Mouse (Mus musculus) colon, adult 2 months (tissue): Measurements from ENCODE around the gene Smg6. TPM values are rescaled to one million over a fixed set of nuclear protein-coding genes. Genes with fewer than 3 reads are reported as not detected.

Experiments used
- polyA plus RNA-seq: library from polyadenylated mRNA; depleted of rRNA; stranded (reverse); fragments of >200 nt; gene quantifications from 2 replicates; pipeline ENCODE4 v1.2.3, GENCODE M21; 2012; rRNA removed

Smg6 gene
- 22.2 and 29.8 TPM in 2 replicates for polyA plus RNA-seq

GRCm38 (mm10) chr11:74925577-74926387 is at the start of gene Smg6, which contains the start of gene Srr:
Gene Smg6, plus strand, starts transcription at chr11:74925823.
Gene Srr, minus strand, starts transcription at chr11:74925948.

GRCm38 (mm10) chr11:74896901-74897677 is 28.5 kb upstream of the Smg6 start, which contains the start of gene Sgsm2:
Gene Sgsm2, minus strand, starts transcription at chr11:74897060.

GRCm38 (mm10) chr11:74897678-74898516 is 27.7 kb upstream of the Smg6 start, which contains the start of gene Tsr1:
Gene Tsr1, plus strand, starts transcription at chr11:74898071.

GRCm38 (mm10) chr11:75169405-75170080 is 243.9 kb downstream of the Smg6 start, which contains the start of gene Hic1:
Gene Hic1, minus strand, starts transcription at chr11:75169519.

GRCm38 (mm10) chr11:75178672-75179208 is 253.1 kb downstream of the Smg6 start, which contains the start of gene Ovca2:
Gene Ovca2, minus strand, starts transcription at chr11:75178835.

GRCm38 (mm10) chr11:75190905-75191441 is 265.4 kb downstream of the Smg6 start, which contains the start of gene Dph1:
Gene Dph1, minus strand, starts transcription at chr11:75191241.

GRCm38 (mm10) chr11:75193256-75194071 is 267.8 kb downstream of the Smg6 start, which contains the start of gene Rtn4rl1:
Gene Rtn4rl1, plus strand, starts transcription at chr11:75193783.

Other genes with a start within 250 kb of the Smg6 start
- gene Pafah1b1, start 201.2 kb upstream of the Smg6 start, polyA plus RNA-seq = 9.7 and 11.0 TPM in 2 replicates
- 2.5 and 3.7 TPM in 2 replicates for gene Mettl16, start 155.0 kb upstream of the Smg6 start, polyA plus RNA-seq
- gene Mnt, start 94.9 kb upstream of the Smg6 start, polyA plus RNA-seq = 16.1 and 16.8 TPM in 2 replicates
- gene Sgsm2, start 28.8 kb upstream of the Smg6 start, polyA plus RNA-seq = 35.4 and 37.0 TPM in 2 replicates
- gene Tsr1, start 27.8 kb upstream of the Smg6 start, polyA plus RNA-seq = 7.7 and 10.0 TPM in 2 replicates
- 3.8 and 6.9 TPM in 2 replicates for gene Srr, start 125 bp downstream of the Smg6 start, polyA plus RNA-seq
- gene Hic1, start 243.7 kb downstream of the Smg6 start, polyA plus RNA-seq = 30.2 and 43.8 TPM in 2 replicates